Comparison of ENCODE assay signal across 8 mouse cellular contexts in the genomic region with DNA sequence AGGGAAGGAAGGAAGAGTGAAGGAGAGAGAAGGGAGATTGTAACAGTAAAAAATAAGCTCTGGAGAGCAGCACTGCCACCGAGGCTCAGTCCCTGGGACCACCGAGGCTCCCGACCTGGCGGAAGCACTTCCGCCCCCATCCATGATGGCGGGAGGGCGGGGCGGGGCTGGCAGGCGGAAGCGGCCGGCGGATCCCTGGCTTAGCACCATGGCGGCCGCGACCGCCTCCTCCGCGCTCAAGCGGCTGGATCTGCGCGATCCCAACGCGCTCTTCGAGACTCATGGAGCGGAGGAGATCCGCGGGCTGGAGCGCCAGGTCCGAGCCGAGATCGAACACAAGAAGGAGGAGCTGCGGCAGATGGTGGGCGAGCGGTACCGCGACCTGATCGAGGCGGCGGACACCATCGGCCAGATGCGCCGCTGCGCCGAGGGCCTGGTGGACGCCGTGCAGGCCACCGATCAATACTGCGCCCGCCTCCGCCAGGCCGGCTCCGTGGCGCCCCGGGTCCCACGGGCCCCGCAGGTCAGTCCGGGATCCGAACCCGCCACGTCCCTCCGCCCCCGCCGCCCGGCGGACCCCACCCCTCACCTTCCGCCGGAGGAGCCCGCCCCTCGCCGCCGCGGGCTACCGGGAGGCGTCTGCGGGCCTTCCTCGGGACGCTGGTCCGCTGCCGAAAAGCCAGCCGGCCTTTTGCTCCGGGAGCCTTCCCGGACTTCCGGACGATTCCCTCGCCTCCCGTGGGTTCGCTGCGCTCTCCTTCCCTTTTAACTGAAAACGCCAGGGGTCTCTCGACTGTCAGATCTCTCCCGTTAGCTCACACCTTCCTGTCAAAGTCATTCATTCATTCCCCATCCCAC. TPM values are rescaled to one million over a fixed set of nuclear protein-coding genes. Genes with fewer than 3 reads are reported as not detected.
DNase-seq lines count a peak whose midpoint lies in the region; ATAC-seq and TF ChIP-seq lines count a peak whose summit lies in the region.

A gene (minus strand): TSS at position 727 of the 858 bp plus-strand sequence.

- intact Hi-C loops in heart, postnatal 10 days (cut with DNase I), result loop anchor here (2.0 kb wide), 1 partner anchor 33 kb away; no protein-coding TSS in a partner anchor

- H3K9me3 ChIP-seq in E14TG2a.4 (ENCODE audit: low read length), result no peaks in the 10 kb centered on the region
- H3K9me3 ChIP-seq in forebrain, embryonic 10.5 days, result 0 out of 2 replicates have a peak, but pooled peaks cover 3% of the 10 kb centered on the region

- peaks cover 48% of the 10 kb centered on the region for H3K4me1 ChIP-seq in E14TG2a.4 (replicated peaks; ENCODE audit: low read depth, low read length)
- H3K4me1 ChIP-seq in forebrain, embryonic 10.5 days, result peaks cover 51% of the 10 kb centered on the region
- H3K4me1 ChIP-seq in lung, adult 2 months (ENCODE audit: control insufficient read depth, insufficient read depth, low read length), result peaks cover 4% of the 10 kb centered on the region; the same call in 1 of the 2 replicates

- peak within 1 kb of the TSS; percentile 96 for H3K4me3 ChIP-seq in E14TG2a.4 (replicated peaks; ENCODE audit: low read length)
- H3K4me3 ChIP-seq in forebrain, embryonic 10.5 days, result peak within 1 kb of the TSS; percentile 95
- peak within 1 kb of the TSS; percentile 96 for H3K4me3 ChIP-seq in lung, adult 2 months (replicated peaks; ENCODE audit: extremely low read depth, low read depth, low read length)

- TF ChIP-seq POLR2A in lung, adult 2 months (IDR thresholded peaks at IDR 0.05; ENCODE audit: borderline replicate concordance, extremely low read depth, low read depth, low read length), result peak; percentile 68

- no peak for TF ChIP-seq CTCF in E14TG2a.4 (conservative IDR thresholded peaks at IDR 0.05; ENCODE audit: low read length)
- TF ChIP-seq CTCF in lung, adult 2 months (IDR thresholded peaks at IDR 0.05; ENCODE audit: insufficient read depth, low read length), result no peak

- WGBS in forebrain, embryonic 10.5 days, result under 1% methylated on average over 91 of the region's 91 CpGs
- under 1% methylated on average over 90 of the region's 91 CpGs for WGBS in lung, adult 2 months

- peak; percentile 81 for DNase-seq in brain, adult 2 months (ENCODE audit: low read depth, low spot score)
- peak; percentile 84 for DNase-seq in forebrain, embryonic 10.5 days (ENCODE audit: extremely low spot score, low spot score)
- DNase-seq in heart, postnatal 10 days, result peak; percentile 72 to 82
- peak; percentile 83 to 90 for DNase-seq in kidney, postnatal 4 days
- peak; percentile 71 for DNase-seq in lung, adult 2 months
- DNase-seq in thymus, adult 18-20 months, result peak; percentile 39 to 44

- H3K36me3 ChIP-seq in E14TG2a.4 (ENCODE audit: insufficient read depth, low read length), result peaks cover 27% of the 10 kb centered on the region
- H3K36me3 ChIP-seq in forebrain, embryonic 10.5 days (replicated peaks), result peaks cover 33% of the 10 kb centered on the region

- H3K27me3 ChIP-seq in E14TG2a.4 (ENCODE audit: insufficient read depth, low read length), result no peaks in the 10 kb centered on the region
- H3K27me3 ChIP-seq in forebrain, embryonic 10.5 days (ENCODE audit: poor library complexity, severe bottlenecking), result peaks cover 15% of the 10 kb centered on the region

- peak; percentile 52 for ATAC-seq in neutrophil, adult 5-6 weeks (ENCODE audit: extremely low read depth, insufficient number of reproducible peaks, low FRiP score, poor library complexity, severe bottlenecking)

- H3K27ac ChIP-seq in forebrain, embryonic 10.5 days, result peak within 1 kb of the TSS; percentile 97

RNA-seq across cellular contexts. Expression of the gene that starts here (rescaled TPM):
- polyA plus RNA-seq in forebrain, embryonic 10.5 days (2016; fragmentation: Nextera tagmentation; extraction: Ambion mirVana), result 18.4 and 19.8 TPM in 2 replicates
- total RNA-seq in heart, postnatal 10 days (2021), result 1 to 10 TPM; 6.2 to 8.1 TPM
- polyA plus RNA-seq in lung, adult 2 months (2012; rRNA removed), result 15.3 and 16.9 TPM in 2 replicates
- 3.3 and 3.9 TPM in 2 replicates for total RNA-seq in neutrophil, adult 5-6 weeks (2017)

Comparison
In these comparisons a context has a peak if more than half of its experiments do, and no peak if none do; other contexts are left out.
1. Peak in every context shown above with its lines: DNase-seq, ATAC-seq, H3K4me3 ChIP-seq and H3K27ac ChIP-seq.